Mouse (Mus musculus): ENCODE measurements around the gene Ilf2. TPM values are rescaled to one million over a fixed set of nuclear protein-coding genes. Genes with fewer than 3 reads are reported as not detected.
A peak's percentile ranks its signal among the peaks of the same experiment; 100 is the strongest.

Gene Ilf2
- 231 and 240 TPM in 2 replicates for polyA plus RNA-seq (2015; fragmentation: Nextera tagmentation; extraction: Ambion mirVana)

DNA sequence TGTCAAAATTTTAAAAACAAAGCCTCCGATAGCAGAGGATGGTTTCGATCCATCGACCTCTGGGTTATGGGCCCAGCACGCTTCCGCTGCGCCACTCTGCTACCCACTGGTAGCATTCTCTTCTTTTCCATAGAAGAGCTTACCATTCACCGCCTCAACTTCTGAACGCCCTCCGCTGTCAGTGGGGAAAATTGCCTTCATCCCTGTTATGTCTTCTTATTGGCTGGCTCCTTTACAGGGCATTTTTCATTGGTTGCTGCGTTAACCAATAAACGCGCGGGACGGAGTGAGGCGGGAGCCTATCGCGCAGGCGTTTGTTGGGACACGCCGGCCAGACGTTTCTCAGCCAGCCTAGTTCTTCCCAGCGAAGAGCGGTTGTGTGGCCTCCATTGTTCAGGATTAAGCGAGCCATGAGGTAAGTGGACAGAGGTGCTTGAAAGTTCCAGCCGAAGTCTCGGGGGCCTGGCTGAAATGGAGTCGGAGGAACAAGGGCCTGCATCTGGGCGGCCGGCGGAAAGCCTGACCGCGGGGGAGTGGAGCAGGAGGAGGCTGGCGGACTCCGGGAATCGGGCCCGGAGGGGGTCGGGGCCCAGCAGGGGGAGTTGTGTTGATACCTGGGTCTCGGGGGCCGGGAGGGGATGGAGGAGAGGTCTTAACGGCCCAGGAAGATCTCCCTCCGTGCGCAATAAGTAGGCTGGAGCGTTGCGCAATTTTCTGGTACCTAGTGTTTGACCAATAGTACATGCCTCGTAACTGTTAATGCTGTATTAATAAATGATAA is at the start of gene Ilf2:
Gene Ilf2, plus strand, starts transcription at position 296 of the 781 bp plus-strand sequence.
- WGBS = under 1% methylated on average over 45 of the region's 45 CpGs
- H3K9ac ChIP-seq = peak within 1 kb of the TSS; percentile 82
- peak within 1 kb of the TSS; percentile 98 for H3K4me3 ChIP-seq
- H3K9me3 ChIP-seq = no peaks in the 10 kb centered on the region
- H3K4me2 ChIP-seq = peak within 1 kb of the TSS; percentile 76
- peak; percentile 99 for ATAC-seq (ENCODE audit: low FRiP score, low read depth)
- H3K36me3 ChIP-seq = peaks cover 30% of the 10 kb centered on the region
- peaks cover 18% of the 10 kb centered on the region for H3K4me1 ChIP-seq (replicated peaks)
- H3K27me3 ChIP-seq = no peaks in the 10 kb centered on the region
- peak within 1 kb of the TSS; percentile 95 for H3K27ac ChIP-seq (replicated peaks)

DNA sequence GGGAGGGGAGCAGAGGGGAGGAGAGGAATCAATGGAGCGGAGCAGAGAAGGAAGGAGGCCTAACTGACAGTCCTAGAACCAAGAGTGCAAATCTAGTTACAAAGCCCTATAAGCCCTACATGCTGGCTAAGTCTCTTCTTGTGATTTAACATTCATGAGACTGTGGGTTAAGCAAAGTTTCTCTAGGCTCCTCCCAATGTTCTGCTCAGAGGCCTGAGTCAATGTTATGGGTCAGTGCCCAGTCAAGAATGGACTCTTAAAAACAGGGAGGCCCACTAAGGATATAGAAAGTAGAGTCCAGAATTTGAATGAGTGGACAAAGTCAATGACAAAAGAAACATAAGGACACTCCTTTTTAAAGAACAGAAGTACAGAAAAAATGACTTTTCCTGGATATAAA is 48.4 kb upstream of the Ilf2 start:
- Histone ChIP-seq H3K36me3 (peaks cover 12% of the 10 kb centered on the region), H3K4me3 (no peak overlapping the region), H3K9ac (no peak overlapping the region), H3K9me3 (no peaks in the 10 kb centered on the region), H3K4me1 (replicated peaks) (peaks cover 29% of the 10 kb centered on the region), H3K4me2 (no peak overlapping the region), H3K27me3 (no peaks in the 10 kb centered on the region), H3K27ac (replicated peaks) (no peak overlapping the region)
- 68% methylated on average over 1 of the region's 1 CpGs for WGBS
- no peak for ATAC-seq (ENCODE audit: low FRiP score, low read depth)

DNA sequence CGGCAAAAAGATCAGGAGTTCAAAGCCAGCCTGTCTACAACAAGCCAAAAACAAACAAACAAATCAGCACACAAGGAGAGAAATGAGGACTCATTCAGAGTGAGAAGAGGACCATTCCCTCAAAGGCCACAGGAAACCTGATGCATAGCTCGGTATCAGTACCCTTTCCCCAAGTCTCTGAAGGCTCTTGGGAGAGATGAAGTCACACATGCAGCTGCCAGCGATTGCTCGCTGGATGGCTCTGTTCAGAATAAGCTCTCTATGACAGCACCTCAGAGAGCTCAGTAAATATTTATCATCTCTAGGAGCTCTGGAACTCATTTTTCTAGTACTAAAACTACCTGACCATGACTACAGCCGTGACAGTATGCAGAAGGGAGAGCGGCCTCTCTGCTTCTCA is 47.7 kb upstream of the Ilf2 start:
- Histone ChIP-seq H3K9ac (no peak overlapping the region), H3K36me3 (peaks cover 7% of the 10 kb centered on the region), H3K4me2 (no peak overlapping the region), H3K4me3 (no peak overlapping the region), H3K4me1 (replicated peaks) (peaks cover 31% of the 10 kb centered on the region), H3K9me3 (no peaks in the 10 kb centered on the region), H3K27me3 (no peaks in the 10 kb centered on the region), H3K27ac (replicated peaks) (no peak overlapping the region)
- WGBS = 86% methylated on average over 6 of the region's 6 CpGs
- no peak for ATAC-seq (ENCODE audit: low FRiP score, low read depth)

DNA sequence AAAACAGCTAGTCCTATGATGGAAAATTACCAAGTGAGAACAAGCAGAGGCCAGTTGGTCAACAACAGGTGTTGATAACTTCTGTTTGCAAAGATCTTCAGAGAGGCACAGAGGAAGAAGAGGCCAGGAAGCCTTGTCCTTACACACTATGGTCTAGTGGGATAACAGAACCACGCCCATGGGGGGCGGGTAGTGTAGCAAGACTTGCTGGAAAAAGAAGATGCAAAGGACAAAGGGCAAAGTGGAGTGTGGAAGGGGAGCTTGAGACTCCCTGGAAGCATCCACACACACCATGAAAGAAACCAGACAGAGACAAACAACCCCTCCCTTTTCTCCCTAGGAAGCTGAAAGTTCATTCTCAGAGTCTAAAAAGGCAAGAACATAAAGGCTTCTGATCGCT is 46.4 kb upstream of the Ilf2 start:
- Histone ChIP-seq H3K9me3 (no peaks in the 10 kb centered on the region), H3K27me3 (no peaks in the 10 kb centered on the region), H3K4me2 (no peak overlapping the region), H3K9ac (no peak overlapping the region), H3K4me3 (no peak overlapping the region), H3K36me3 (no peaks in the 10 kb centered on the region), H3K4me1 (replicated peaks) (peaks cover 36% of the 10 kb centered on the region), H3K27ac (replicated peaks) (no peak overlapping the region)
- 90% methylated on average over 3 of the region's 3 CpGs for WGBS
- ATAC-seq (ENCODE audit: low FRiP score, low read depth) = no peak

DNA sequence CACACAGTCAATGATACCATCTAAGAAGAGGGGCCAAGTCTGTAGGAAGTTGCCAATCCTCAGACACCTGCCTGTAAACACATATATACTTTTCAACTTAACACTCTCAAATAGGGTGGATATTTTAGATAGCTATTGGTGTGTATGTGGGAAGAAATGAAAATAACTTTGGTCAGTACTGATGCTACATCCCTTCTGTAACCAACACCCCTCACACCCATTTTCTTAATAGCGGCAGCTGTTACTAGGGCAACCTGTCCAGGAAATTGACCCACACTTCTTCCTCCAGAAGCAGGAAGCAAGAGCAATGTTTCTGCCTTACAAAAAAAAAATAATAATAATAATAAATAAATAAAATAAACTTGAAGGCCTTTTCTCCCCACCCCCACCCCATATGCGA is 43.6 kb upstream of the Ilf2 start:
- no peak for ATAC-seq (ENCODE audit: low FRiP score, low read depth)
- H3K27ac ChIP-seq (replicated peaks) = peak overlapping the region; percentile 94; the same call in 1 of the 2 replicates

DNA sequence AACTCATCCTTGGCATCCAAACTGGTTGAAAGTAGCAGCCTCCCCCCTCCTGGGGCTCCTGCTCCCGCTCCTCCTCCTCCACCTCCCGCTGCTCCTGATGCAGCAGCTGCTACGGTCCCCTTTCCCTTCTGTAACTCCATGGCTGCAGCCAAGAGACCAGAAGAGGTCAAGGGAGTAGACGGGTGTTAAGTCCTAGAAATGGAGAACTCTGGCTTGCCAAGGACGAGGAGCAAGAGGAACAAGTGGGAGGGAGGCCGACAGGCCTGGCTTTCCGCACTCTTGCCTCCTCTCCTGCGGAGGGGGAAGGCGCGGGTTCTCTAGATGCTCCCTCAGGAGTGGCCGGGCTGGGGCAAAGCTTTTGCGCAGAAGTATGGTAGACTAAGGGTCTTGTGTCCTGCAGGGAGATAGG is 43.1 kb upstream of the Ilf2 start:
- WGBS = under 1% methylated on average over 10 of the region's 12 CpGs
- peak overlapping the region; percentile 90 for H3K9ac ChIP-seq
- H3K4me3 ChIP-seq = peak overlapping the region; percentile 72
- H3K36me3 ChIP-seq = no peaks in the 10 kb centered on the region
- ATAC-seq (ENCODE audit: low FRiP score, low read depth) = peak; percentile 29
- no peaks in the 10 kb centered on the region for H3K9me3 ChIP-seq
- peaks cover 36% of the 10 kb centered on the region for H3K4me1 ChIP-seq (replicated peaks)
- H3K27ac ChIP-seq (replicated peaks) = peak overlapping the region; percentile 94
- peak overlapping the region; percentile 90 for H3K4me2 ChIP-seq
- no peaks in the 10 kb centered on the region for H3K27me3 ChIP-seq

More for the DNA sequence above, 43.6 kb upstream of the Ilf2 start:
- 15% methylated on average over 2 of the region's 2 CpGs for WGBS
- Histone ChIP-seq H3K4me3 (peak overlapping the region; percentile 72), H3K4me1 (replicated peaks) (peaks cover 36% of the 10 kb centered on the region), H3K9me3 (no peaks in the 10 kb centered on the region), H3K36me3 (no peaks in the 10 kb centered on the region), H3K27me3 (no peaks in the 10 kb centered on the region), H3K9ac (peak overlapping the region; percentile 90), H3K4me2 (peak overlapping the region; percentile 90)

DNA sequence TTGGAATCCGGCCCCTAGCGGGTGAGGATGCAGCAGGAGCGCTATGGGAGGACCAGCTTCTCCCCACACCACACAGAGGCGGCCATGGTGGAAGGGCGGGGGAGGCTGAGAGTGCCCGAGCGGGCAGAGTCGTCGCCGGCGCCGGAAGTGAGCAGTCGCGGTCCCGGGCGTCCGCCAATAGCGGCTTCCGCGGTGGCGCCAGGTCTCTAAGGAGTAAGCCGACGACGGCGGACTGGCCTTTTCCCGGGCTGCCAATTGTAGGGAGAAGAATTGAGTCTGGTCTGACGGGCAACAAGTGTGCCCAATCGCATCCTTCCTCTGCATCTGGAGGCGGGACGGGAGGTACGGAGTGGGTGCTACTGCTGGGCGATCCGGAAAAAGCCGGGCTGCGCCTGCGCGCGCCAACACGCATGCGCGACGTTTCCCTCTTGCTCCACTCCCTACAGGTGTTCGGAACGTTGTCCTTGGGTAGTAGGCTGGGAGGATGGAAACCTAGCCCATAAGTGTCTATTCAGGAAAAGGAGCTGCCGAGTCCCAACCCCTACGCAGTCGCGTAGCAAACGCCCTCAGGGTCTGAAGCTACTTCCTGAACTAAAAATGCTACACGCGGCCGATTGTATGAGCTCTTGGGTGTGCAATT is 42.4 kb upstream of the Ilf2 start, which contains the start of gene Ints3:
Gene Ints3, minus strand, starts transcription at position 242 of the 640 bp plus-strand sequence.
- ATAC-seq (ENCODE audit: low FRiP score, low read depth) = peak; percentile 100
- Histone ChIP-seq H3K4me1 (replicated peaks) (peaks cover 33% of the 10 kb centered on the region), H3K9ac (peak within 1 kb of the TSS; percentile 90), H3K9me3 (no peaks in the 10 kb centered on the region), H3K4me2 (peak within 1 kb of the TSS; percentile 90), H3K36me3 (no peaks in the 10 kb centered on the region), H3K27ac (replicated peaks) (peak within 1 kb of the TSS; percentile 94), H3K4me3 (peak within 1 kb of the TSS; percentile 72), H3K27me3 (no peaks in the 10 kb centered on the region)
- under 1% methylated on average over 52 of the region's 52 CpGs for WGBS

DNA sequence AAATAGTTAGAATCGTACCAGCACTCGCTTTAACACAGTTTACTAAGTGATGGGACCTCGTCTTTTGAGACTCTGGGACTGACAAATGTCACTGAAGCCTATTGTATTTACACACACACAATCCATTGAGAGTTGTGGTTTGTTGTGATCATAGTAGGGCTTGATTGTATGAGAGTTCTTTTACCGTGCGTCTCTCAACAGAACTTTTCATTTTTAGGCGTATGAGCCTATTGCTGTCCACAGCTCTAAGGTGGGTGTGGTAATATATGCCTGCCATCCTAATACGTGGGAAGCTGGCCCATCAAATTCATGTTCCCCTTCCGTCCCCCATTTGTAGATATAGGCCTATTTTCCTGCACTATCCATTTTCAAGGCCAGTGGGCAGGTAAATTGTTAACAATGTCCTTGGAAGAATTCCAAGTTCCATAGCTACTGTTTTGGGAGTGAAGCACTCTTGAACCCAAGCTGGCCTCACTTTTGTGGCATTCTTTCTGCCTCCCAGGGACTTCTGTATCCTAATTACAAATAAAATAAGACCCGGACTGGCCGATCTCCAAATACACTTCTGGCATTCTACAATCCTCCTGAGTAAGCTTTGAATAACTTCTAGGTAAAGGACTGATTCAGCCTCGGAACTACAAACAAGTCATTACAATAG is 41.7 kb upstream of the Ilf2 start:
- 57% methylated on average over 11 of the region's 11 CpGs for WGBS
- ATAC-seq (ENCODE audit: low FRiP score, low read depth) = no peak
- H3K27ac ChIP-seq (replicated peaks) = peak overlapping the region; percentile 75

DNA sequence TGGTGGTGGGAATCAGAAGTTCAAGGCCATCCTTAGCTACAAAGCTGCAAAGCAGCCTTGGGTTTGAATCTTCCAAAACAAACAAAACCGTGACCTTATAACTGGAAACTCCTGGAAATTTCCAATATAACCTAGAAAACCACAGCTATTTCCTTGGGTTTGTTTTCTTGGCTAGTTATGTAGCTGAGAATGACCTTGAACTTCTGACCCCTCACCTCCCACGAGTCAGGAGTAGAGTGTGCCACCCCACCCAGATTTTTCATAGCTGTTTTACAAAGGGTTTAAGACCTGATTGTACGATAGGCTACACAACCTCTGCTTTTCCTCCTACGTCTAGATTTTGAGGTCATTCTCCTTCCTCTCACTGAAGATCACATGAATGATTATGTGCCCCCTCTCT is 38.8 kb upstream of the Ilf2 start:
- Histone ChIP-seq H3K9ac (no peak overlapping the region), H3K9me3 (no peaks in the 10 kb centered on the region), H3K4me3 (no peak overlapping the region), H3K27ac (replicated peaks) (no peak overlapping the region), H3K27me3 (no peaks in the 10 kb centered on the region), H3K4me1 (replicated peaks) (peaks cover 12% of the 10 kb centered on the region), H3K4me2 (no peak overlapping the region), H3K36me3 (no peaks in the 10 kb centered on the region)
- no peak for ATAC-seq (ENCODE audit: low FRiP score, low read depth)
- 85% methylated on average over 4 of the region's 4 CpGs for WGBS

More for the DNA sequence above, 41.7 kb upstream of the Ilf2 start:
- peak overlapping the region; percentile 72 for H3K4me3 ChIP-seq
- H3K4me1 ChIP-seq (replicated peaks) = peaks cover 33% of the 10 kb centered on the region
- H3K9me3 ChIP-seq = no peaks in the 10 kb centered on the region
- peak overlapping the region; percentile 90 for H3K4me2 ChIP-seq
- no peaks in the 10 kb centered on the region for H3K36me3 ChIP-seq
- no peaks in the 10 kb centered on the region for H3K27me3 ChIP-seq
- peak overlapping the region; percentile 39; the same call in 1 of the 2 replicates for H3K9ac ChIP-seq

DNA sequence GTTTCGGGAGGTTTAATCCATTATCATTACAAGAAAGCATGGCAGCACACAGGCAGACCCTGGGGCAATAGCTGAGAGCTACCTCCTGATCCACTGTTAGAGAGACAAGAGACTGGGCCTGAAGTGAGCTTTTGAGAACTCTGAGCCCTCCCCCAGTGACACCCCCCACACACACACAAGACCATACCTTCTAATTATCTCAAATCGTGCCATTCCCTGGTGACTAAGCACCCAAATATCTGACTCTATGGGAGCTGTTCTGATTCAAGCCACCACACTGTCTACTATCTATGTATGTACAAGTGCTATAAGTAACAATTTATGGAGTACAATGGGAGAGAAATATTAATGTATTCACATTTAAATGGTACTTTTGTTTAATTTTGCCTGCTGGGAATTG is 35.2 kb upstream of the Ilf2 start:
- peaks cover 4% of the 10 kb centered on the region for H3K4me1 ChIP-seq (replicated peaks)
- no peaks in the 10 kb centered on the region for H3K9me3 ChIP-seq
- no peak overlapping the region for H3K27ac ChIP-seq (replicated peaks)
- no peaks in the 10 kb centered on the region for H3K27me3 ChIP-seq
- ATAC-seq (ENCODE audit: low FRiP score, low read depth) = no peak
- H3K9ac ChIP-seq = no peak overlapping the region
- WGBS = 92% methylated on average over 2 of the region's 2 CpGs
- H3K4me2 ChIP-seq = no peak overlapping the region
- no peaks in the 10 kb centered on the region for H3K36me3 ChIP-seq
- H3K4me3 ChIP-seq = no peak overlapping the region

DNA sequence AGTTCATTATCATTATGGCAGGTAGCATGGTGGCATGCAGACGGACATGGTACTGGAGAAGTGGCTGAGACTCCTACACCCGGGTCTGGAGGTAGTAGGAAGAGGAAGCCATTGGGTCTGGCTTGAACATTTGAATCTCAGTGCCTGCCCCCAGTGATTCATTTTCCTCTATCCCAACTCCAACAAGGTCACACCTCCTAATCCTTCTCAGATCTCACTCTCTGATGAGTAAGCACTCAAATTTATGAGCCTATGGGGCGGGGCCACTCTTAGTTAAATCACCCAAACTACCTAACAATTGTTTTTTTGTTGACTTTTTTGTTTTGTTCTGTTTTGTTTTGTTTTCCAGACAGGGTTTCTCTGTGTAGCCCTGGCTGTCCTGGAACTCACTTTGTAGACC is 31.9 kb upstream of the Ilf2 start:
- 94% methylated on average over 3 of the region's 3 CpGs for WGBS
- H3K4me2 ChIP-seq = no peak overlapping the region
- ATAC-seq (ENCODE audit: low FRiP score, low read depth) = no peak
- no peak overlapping the region for H3K9ac ChIP-seq
- H3K36me3 ChIP-seq = no peaks in the 10 kb centered on the region
- H3K27ac ChIP-seq (replicated peaks) = no peak overlapping the region
- H3K27me3 ChIP-seq = no peaks in the 10 kb centered on the region
- H3K4me1 ChIP-seq (replicated peaks) = peaks cover 20% of the 10 kb centered on the region
- H3K4me3 ChIP-seq = no peak overlapping the region
- H3K9me3 ChIP-seq = no peaks in the 10 kb centered on the region

Measured in hindbrain, embryonic 15.5 days (tissue).